Mouse (Mus musculus) skeletal muscle tissue, postnatal 0 days (tissue): ENCODE results near the gene Capzb. TPM values are rescaled to one million over a fixed set of nuclear protein-coding genes. Genes with fewer than 3 reads are reported as not detected.

Source experiments
- microRNA-seq, 2 experiments: library from miRNA; unstranded; fragments of <30 nt; microRNA quantifications; one replicate each; pipeline ENCODE4; 2016
- polyA plus RNA-seq: library from polyadenylated mRNA; unstranded; fragments of >200 nt; fragmentation: Nextera tagmentation; extraction: Ambion mirVana; gene quantifications from 2 replicates; pipeline ENCODE4 v1.2.1, GENCODE M21; 2015

Capzb gene
- 350 and 374 TPM in 2 replicates for polyA plus RNA-seq

DNA sequence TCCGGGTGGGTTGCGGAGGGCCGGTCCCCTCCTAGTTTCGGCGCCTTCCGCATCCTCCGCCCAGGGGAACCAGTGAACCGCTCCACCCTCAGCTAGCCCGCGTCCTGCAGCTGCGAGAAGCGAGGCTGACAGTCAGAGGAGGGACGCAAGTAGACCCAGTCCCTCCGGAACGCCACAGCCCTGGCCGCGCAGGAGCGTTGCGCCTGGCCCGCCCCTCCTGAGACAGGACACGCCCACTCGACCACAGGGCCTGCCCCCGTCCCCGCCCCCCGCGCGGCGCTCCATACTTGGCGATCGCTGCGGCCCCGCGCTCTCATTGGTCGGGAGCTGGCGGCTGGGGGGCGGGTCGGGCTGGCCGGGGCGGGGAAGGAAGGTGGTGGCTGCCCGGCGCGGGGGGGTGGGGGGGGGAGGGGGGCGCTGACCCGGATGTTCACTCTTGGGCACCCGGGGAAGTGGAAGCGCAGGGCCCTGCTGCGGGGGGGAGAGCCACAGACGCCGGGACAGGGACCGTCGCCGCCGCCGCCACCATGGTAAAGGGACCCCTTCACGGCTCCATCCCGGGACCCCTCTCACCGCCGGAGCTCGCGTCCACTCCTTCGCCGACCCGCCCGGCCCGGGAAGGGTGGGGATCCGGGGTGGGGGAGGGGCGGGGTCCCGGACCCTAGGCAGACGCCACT lies at the start of gene Capzb:
Capzb (plus strand) TSS at position 401 of the 677 bp plus-strand sequence.

DNA sequence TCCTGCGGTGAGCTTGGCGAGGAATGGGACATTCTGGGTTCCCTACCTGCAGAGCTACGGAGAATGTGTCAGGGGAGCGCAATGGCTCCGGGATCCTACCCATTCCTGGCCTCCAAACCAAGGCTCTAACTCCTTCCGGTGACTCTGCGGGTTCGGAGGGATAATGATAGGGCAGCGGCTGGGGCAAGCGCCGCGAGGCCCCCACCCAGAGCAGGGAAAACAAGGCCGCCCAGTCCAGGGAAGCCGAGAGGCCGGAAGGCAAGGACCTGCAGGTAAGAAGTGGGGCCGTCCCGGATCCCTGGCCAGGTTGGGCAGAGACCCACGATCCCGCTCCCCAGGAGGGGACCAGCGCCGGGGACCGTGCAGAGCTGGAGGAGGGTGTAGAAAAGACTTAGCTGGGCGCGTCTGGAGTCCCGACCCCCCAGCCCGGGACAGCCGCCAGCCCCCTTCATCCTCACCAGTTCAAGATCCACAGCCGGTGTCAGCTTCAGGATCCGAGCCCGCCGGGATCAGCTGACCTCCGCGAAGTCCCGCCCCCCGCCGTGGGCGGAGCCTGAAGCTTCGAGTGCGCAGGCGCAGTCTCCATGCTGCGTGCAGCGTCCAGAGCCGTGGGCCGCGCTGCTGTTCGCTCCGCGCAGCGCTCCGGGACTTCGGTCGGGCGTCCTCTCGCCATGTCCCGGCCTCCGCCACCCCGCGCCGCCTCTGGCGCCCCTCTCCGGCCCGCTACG lies 117.6 kb downstream of the Capzb start, which contains the start of the genes Pqlc2 and Akr7a5:
Pqlc2 (minus strand) TSS at position 538 of the 728 bp plus-strand sequence.
Akr7a5 (plus strand) TSS at position 574 of the 728 bp plus-strand sequence.

Small RNAs within 50 kb of the gene (microRNA-seq; reads per million reads assigned to microRNA genes)
- gene Gm24245 (0 to 0.21 reads per million in 2 experiments), gene Gm25732 (0 reads per million in 2 experiments)

Other genes starting within 250 kb of the Capzb start
- gene Rnf186, start 225.8 kb upstream of the Capzb start, polyA plus RNA-seq = not detected in 2 replicates
- 3.7 and 4.1 TPM in 2 replicates for gene Tmco4, start 220.0 kb upstream of the Capzb start, polyA plus RNA-seq
- not detected in 2 replicates for gene Htr6, start 117.3 kb upstream of the Capzb start, polyA plus RNA-seq
- gene Nbl1, start 99.9 kb upstream of the Capzb start, polyA plus RNA-seq = 57.6 and 57.9 TPM in 2 replicates
- 769 and 838 TPM in 2 replicates for gene Minos1, start 61.8 kb upstream of the Capzb start, polyA plus RNA-seq
- 6.0 and 7.7 TPM in 2 replicates for gene Pqlc2, start 117.8 kb downstream of the Capzb start, polyA plus RNA-seq
- 50.2 and 54.1 TPM in 2 replicates for gene Akr7a5, start 117.8 kb downstream of the Capzb start, polyA plus RNA-seq
- gene Mrto4, start 159.7 kb downstream of the Capzb start, polyA plus RNA-seq = 40.4 and 42.0 TPM in 2 replicates
- 15.0 and 17.0 TPM in 2 replicates for gene Emc1, start 159.7 kb downstream of the Capzb start, polyA plus RNA-seq
- gene Ubr4, start 159.7 kb downstream of the Capzb start, polyA plus RNA-seq = 43.9 and 44.8 TPM in 2 replicates